ENCODE assay signal across 22 mouse cellular contexts in the genomic region with DNA sequence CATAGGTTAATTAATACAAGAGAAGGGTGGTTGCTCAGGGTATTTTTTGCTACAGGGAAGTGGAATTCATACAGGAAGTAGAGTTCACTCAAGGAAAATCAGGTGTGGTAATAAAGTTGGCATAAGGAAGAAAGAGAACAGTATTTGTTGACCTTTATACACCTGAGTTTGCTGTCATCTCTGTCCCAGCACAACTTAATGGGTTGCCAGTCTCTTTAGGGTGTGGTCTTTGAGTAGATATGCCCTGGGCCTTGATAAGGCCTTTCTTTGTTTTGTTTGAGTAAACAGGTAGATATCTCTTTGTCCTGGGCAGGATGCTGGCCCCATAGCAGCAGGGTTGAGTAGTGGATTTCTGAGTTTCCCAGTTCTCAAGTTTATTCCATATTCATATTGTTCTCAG. TPM values are rescaled to one million over a fixed set of nuclear protein-coding genes. Genes with fewer than 3 reads are reported as not detected.
"Had no signal": no experiment of that assay in that cellular context is flagged by ENCODE, and none has a peak within 500 bp of the region (broad histone marks: within the 10 kb centered on the region; RNA-seq: fewer than 3 reads in every experiment).

No protein-coding gene starts in this region.

- DNase-seq: kidney, adult 2 months; kidney, postnatal 25 days; layer of hippocampus, postnatal 36 days; liver, postnatal 0 days; lung, embryonic 14.5 days; spleen, adult 18-20 months; thymus, postnatal 25 days had no signal

- H3K36me3 ChIP-seq: limb, embryonic 12.5 days; limb, embryonic 15.5 days; midbrain, embryonic 13.5 days had no signal

- H3K4me1 ChIP-seq: limb, embryonic 12.5 days; limb, embryonic 15.5 days; midbrain, embryonic 13.5 days had no signal

- H3K4me3 ChIP-seq: left cerebral cortex, adult 2 months; limb, embryonic 12.5 days; limb, embryonic 15.5 days; midbrain, embryonic 13.5 days had no signal

- H3K27ac ChIP-seq: kidney, postnatal 0 days; left cerebral cortex, adult 2 months; limb, embryonic 12.5 days; limb, embryonic 15.5 days; liver, embryonic 14.5 days; macrophage; midbrain, embryonic 13.5 days had no signal

- ATAC-seq: liver, postnatal 0 days; lung, postnatal 0 days; midbrain, embryonic 13.5 days had no signal

- H3K4me2 ChIP-seq: limb, embryonic 12.5 days; limb, embryonic 15.5 days; liver, embryonic 11.5 days; lung, embryonic 14.5 days; midbrain, embryonic 13.5 days had no signal

- H3K9me3 ChIP-seq: limb, embryonic 12.5 days; limb, embryonic 15.5 days; midbrain, embryonic 13.5 days had no signal

- H3K9ac ChIP-seq: limb, embryonic 12.5 days; limb, embryonic 15.5 days; liver, embryonic 14.5 days; liver, postnatal 0 days; lung, embryonic 14.5 days; midbrain, embryonic 13.5 days had no signal

- H3K27me3 ChIP-seq: limb, embryonic 12.5 days; limb, embryonic 15.5 days; midbrain, embryonic 13.5 days had no signal

RNA-seq across cellular contexts. Expression of gene Themis3, which starts 15.6 kb away (rescaled TPM):
- total RNA-seq: layer of hippocampus, postnatal 10 days; layer of hippocampus, postnatal 36 days; megakaryocyte, adult 5-6 weeks; midbrain, postnatal 0 days had no signal
- polyA plus RNA-seq: kidney, adult 2 months; limb, embryonic 12.5 days; liver, embryonic 11.5 days; liver, embryonic 14.5 days; macrophage; midbrain, embryonic 13.5 days; midbrain, postnatal 0 days; neural tube, embryonic 11.5 days; neural tube, embryonic 14.5 days; thymus, postnatal 0 days had no signal
